Mouse (Mus musculus) kidney, adult 2 months (tissue): ENCODE results near the gene Dlgap1. TPM values are rescaled to one million over a fixed set of nuclear protein-coding genes. Genes with fewer than 3 reads are reported as not detected.

Source experiments
- DNase-seq: peaks from one replicate; pipeline ENCODE4 v3.0.0; 2021
- H3K27ac ChIP-seq: fragments of 200-500 bp; 2 replicates; pipeline ENCODE4 v1.5.1; 2012; ENCODE audit warnings: low read depth, low read length, control low read depth, inconsistent platforms; ENCODE audit not compliant: insufficient read depth
- H3K27me3 ChIP-seq: fragments of 200-500 bp; replicated peaks from 2 replicates; pipeline ENCODE4 v1.6.1; 2012; ENCODE audit warnings: mild to moderate bottlenecking, moderate library complexity, low read length, inconsistent platforms; ENCODE audit not compliant: control insufficient read depth, insufficient read depth
- H3K36me3 ChIP-seq: fragments of 200-500 bp; 2 replicates; pipeline ENCODE4 v1.6.1; 2012; ENCODE audit warnings: mild to moderate bottlenecking, moderate library complexity, low read length, inconsistent platforms; ENCODE audit not compliant: control insufficient read depth, insufficient read depth
- H3K4me1 ChIP-seq: fragments of 200-500 bp; 2 replicates; pipeline ENCODE4 v1.6.1; 2011; ENCODE audit warnings: low read length; ENCODE audit not compliant: control insufficient read depth, insufficient read depth
- H3K4me3 ChIP-seq: fragments of 200-500 bp; 2 replicates; pipeline ENCODE4 v1.5.1; 2011; ENCODE audit warnings: mild to moderate bottlenecking, low read depth, low read length, control low read depth; ENCODE audit not compliant: insufficient read depth
- CTCF ChIP-seq: fragments of 200-500 bp; conservative IDR thresholded peaks from 2 replicates; pipeline ENCODE4 v1.5.1; 2011; ENCODE audit warnings: low read depth, mild to moderate bottlenecking, control low read depth, low read length, moderate library complexity, mixed read lengths; ENCODE audit not compliant: insufficient read depth, insufficient read length
- POLR2A ChIP-seq: fragments of 200-500 bp; IDR thresholded peaks from one replicate; pipeline ENCODE4 v1.6.1; 2011; ENCODE audit warnings: low read depth, low read length, control low read depth
- WGBS: fragments of 180-500 bp; shearing (Covaris S2); methylation state at CpG from one replicate; pipeline ENCODE4 v1.1.7; 2018; 5-methylcytosine and 5-hydroxymethylcytosine counted together
- polyA plus RNA-seq: library from polyadenylated mRNA; depleted of rRNA; stranded (reverse); fragments of >200 nt; gene quantifications from 2 replicates; pipeline ENCODE4 v1.2.3, GENCODE M21; 2012; rRNA removed

The Dlgap1 gene
- 0.55 and 1.5 TPM in 2 replicates for polyA plus RNA-seq

GRCm38 (mm10) chr17:69969021-69969815 is at the start of gene Dlgap1:
TSS of gene Dlgap1 (plus strand) at chr17:69969073.
- no peak within 1 kb of the TSS for H3K27ac ChIP-seq
- H3K36me3 ChIP-seq, result no peaks in the 10 kb centered on the region
- WGBS, result under 1% methylated on average over 105 of the region's 105 CpGs
- H3K4me1 ChIP-seq, result no peaks in the 10 kb centered on the region
- DNase-seq, result peak; percentile 48
- TF ChIP-seq POLR2A (no peak), CTCF (peak; percentile 22; the same call in 1 of the 2 replicates)
- peak within 1 kb of the TSS; percentile 48 for H3K4me3 ChIP-seq
- H3K27me3 ChIP-seq, result no peaks in the 10 kb centered on the region

- WGBS, result 41% methylated on average over 1 of the region's 1 CpGs
- Histone ChIP-seq H3K27ac (no peak overlapping the region), H3K4me3 (no peak overlapping the region), H3K36me3 (no peaks in the 10 kb centered on the region), H3K27me3 (no peaks in the 10 kb centered on the region), H3K4me1 (no peaks in the 10 kb centered on the region)
- no peak for DNase-seq
- TF ChIP-seq POLR2A, result no peak
These were observed 13.9 kb upstream of the Dlgap1 start for GRCm38 (mm10) chr17:69954936-69955335.

GRCm38 (mm10) chr17:69969816-69970750 is 1.2 kb downstream of the Dlgap1 start:
- Histone ChIP-seq H3K4me3 (peak overlapping the region; percentile 48; the same call in 1 of the 2 replicates), H3K27me3 (no peaks in the 10 kb centered on the region), H3K4me1 (no peaks in the 10 kb centered on the region), H3K27ac (no peak overlapping the region), H3K36me3 (no peaks in the 10 kb centered on the region)
- no peak for TF ChIP-seq POLR2A
- no peak for TF ChIP-seq CTCF
- WGBS, result 4% methylated on average over 43 of the region's 43 CpGs
- peak; percentile 1 for DNase-seq

- Histone ChIP-seq H3K4me1 (no peaks in the 10 kb centered on the region), H3K27me3 (no peaks in the 10 kb centered on the region), H3K4me3 (no peak overlapping the region), H3K27ac (no peak overlapping the region), H3K36me3 (no peaks in the 10 kb centered on the region)
- peak; percentile 1 for DNase-seq
- 46% methylated on average over 3 of the region's 3 CpGs for WGBS
- TF ChIP-seq CTCF (no peak), POLR2A (no peak)
These were observed 4.2 kb downstream of the Dlgap1 start for GRCm38 (mm10) chr17:69973081-69973480.

- no peak for DNase-seq
- 64% methylated on average over 6 of the region's 6 CpGs for WGBS
- Histone ChIP-seq H3K36me3 (no peaks in the 10 kb centered on the region), H3K4me1 (no peaks in the 10 kb centered on the region), H3K27me3 (no peaks in the 10 kb centered on the region), H3K27ac (no peak overlapping the region), H3K4me3 (no peak overlapping the region)
- TF ChIP-seq CTCF (no peak), POLR2A (no peak)
These were observed 5.1 kb downstream of the Dlgap1 start for GRCm38 (mm10) chr17:69973991-69974390.

- no peaks in the 10 kb centered on the region for H3K27me3 ChIP-seq
- H3K4me1 ChIP-seq, result no peaks in the 10 kb centered on the region
- WGBS, result 69% methylated on average over 6 of the region's 6 CpGs
- H3K27ac ChIP-seq, result no peak overlapping the region
- TF ChIP-seq CTCF (no peak), POLR2A (no peak)
- DNase-seq, result no peak
- no peak overlapping the region for H3K4me3 ChIP-seq
- H3K36me3 ChIP-seq, result no peaks in the 10 kb centered on the region
These were observed 13.5 kb downstream of the Dlgap1 start for GRCm38 (mm10) chr17:69982236-69982923.

- Histone ChIP-seq H3K4me1 (no peaks in the 10 kb centered on the region), H3K27ac (no peak overlapping the region), H3K36me3 (no peaks in the 10 kb centered on the region), H3K4me3 (no peak overlapping the region), H3K27me3 (no peaks in the 10 kb centered on the region; the same call in 1 of the 2 replicates)
- 77% methylated on average over 2 of the region's 2 CpGs for WGBS
- TF ChIP-seq CTCF (no peak), POLR2A (no peak)
- no peak for DNase-seq
These were observed 27.5 kb downstream of the Dlgap1 start for GRCm38 (mm10) chr17:69996406-69996805.
